Mouse (Mus musculus): Measurements from ENCODE around the gene Samd4b. TPM values are rescaled to one million over a fixed set of nuclear protein-coding genes. Genes with fewer than 3 reads are reported as not detected.

The Samd4b gene
- 48.1 TPM for polyA plus RNA-seq (2017; shearing (Covaris generic))

GRCm38 (mm10) chr7:28597642-28598446 lies at the start of gene Samd4b, which contains the start of gene Pak4:
TSS of gene Samd4b (minus strand) at chr7:28598144.
TSS of gene Pak4 (minus strand) at chr7:28598185.

GRCm38 (mm10) chr7:28631073-28631472 lies 33.1 kb upstream of the Samd4b start, which contains the start of gene Acp7:
TSS of gene Acp7 (minus strand) at chr7:28631332.

GRCm38 (mm10) chr7:28547154-28547553 lies 50.8 kb downstream of the Samd4b start, which contains the start of gene Nccrp1:
TSS of gene Nccrp1 (minus strand) at chr7:28547254.

GRCm38 (mm10) chr7:28540526-28540925 lies 57.4 kb downstream of the Samd4b start, which contains the start of gene Sycn:
TSS of gene Sycn (plus strand) at chr7:28540885.

GRCm38 (mm10) chr7:28522536-28522935 lies 75.4 kb downstream of the Samd4b start, which contains the start of gene Ifnl3:
TSS of gene Ifnl3 (plus strand) at chr7:28522836.

GRCm38 (mm10) chr7:28510405-28510974 lies 87.5 kb downstream of the Samd4b start, which contains the start of gene Ifnl2:
TSS of gene Ifnl2 (minus strand) at chr7:28510455.

GRCm38 (mm10) chr7:28451531-28452360 lies 146.2 kb downstream of the Samd4b start, which contains the start of gene Lrfn1:
TSS of gene Lrfn1 (plus strand) at chr7:28451980.

GRCm38 (mm10) chr7:28436932-28437570 lies 160.9 kb downstream of the Samd4b start, which contains the start of gene Gmfg:
TSS of gene Gmfg (plus strand) at chr7:28437447.

GRCm38 (mm10) chr7:28392429-28393271 lies 205.3 kb downstream of the Samd4b start, which contains the start of the genes Med29 and Paf1:
TSS of gene Med29 (minus strand) at chr7:28392708.
TSS of gene Paf1 (plus strand) at chr7:28392951.

GRCm38 (mm10) chr7:28380237-28381016 lies 217.5 kb downstream of the Samd4b start, which contains the start of gene Zfp36:
TSS of gene Zfp36 (minus strand) at chr7:28380253.

GRCm38 (mm10) chr7:28372251-28373108 lies 225.5 kb downstream of the Samd4b start, which contains the start of gene Plekhg2:
TSS of gene Plekhg2 (minus strand) at chr7:28372599.

GRCm38 (mm10) chr7:28350155-28350883 lies 247.6 kb downstream of the Samd4b start, which contains the start of gene Rps16:
TSS of gene Rps16 (plus strand) at chr7:28350652.

Other genes starting within 250 kb of the Samd4b start
- 983 TPM for gene Rps16, start 247.5 kb downstream of the Samd4b start, polyA plus RNA-seq (2017; shearing (Covaris generic))
- 48.9 TPM for gene Plekhg2, start 225.5 kb downstream of the Samd4b start, polyA plus RNA-seq (2017; shearing (Covaris generic))
- gene Zfp36, start 217.9 kb downstream of the Samd4b start, polyA plus RNA-seq (2017; shearing (Covaris generic)): 189 TPM
- 23.0 TPM for gene Med29, start 205.4 kb downstream of the Samd4b start, polyA plus RNA-seq (2017; shearing (Covaris generic))
- 170 TPM for gene Paf1, start 205.2 kb downstream of the Samd4b start, polyA plus RNA-seq (2017; shearing (Covaris generic))
- 436 TPM for gene Gmfg, start 160.7 kb downstream of the Samd4b start, polyA plus RNA-seq (2017; shearing (Covaris generic))
- 2.3 TPM for gene Lrfn1, start 146.2 kb downstream of the Samd4b start, polyA plus RNA-seq (2017; shearing (Covaris generic))
- gene Ifnl2, start 87.7 kb downstream of the Samd4b start, polyA plus RNA-seq (2017; shearing (Covaris generic)): not detected
- not detected for gene Ifnl3, start 75.3 kb downstream of the Samd4b start, polyA plus RNA-seq (2017; shearing (Covaris generic))
- gene Sycn, start 57.3 kb downstream of the Samd4b start, polyA plus RNA-seq (2017; shearing (Covaris generic)): not detected
- gene Nccrp1, start 50.9 kb downstream of the Samd4b start, polyA plus RNA-seq (2017; shearing (Covaris generic)): not detected
- gene Pak4, start within 50 bp of the Samd4b start, polyA plus RNA-seq (2017; shearing (Covaris generic)): 6.2 TPM
- gene Acp7, start 33.2 kb upstream of the Samd4b start, polyA plus RNA-seq (2017; shearing (Covaris generic)): not detected
- 1.0 TPM for gene Fbxo27, start 94.7 kb upstream of the Samd4b start, polyA plus RNA-seq (2017; shearing (Covaris generic))
- 16.6 TPM for gene Fbxo17, start 118.7 kb upstream of the Samd4b start, polyA plus RNA-seq (2017; shearing (Covaris generic))
- 48.4 TPM for gene Mrps12, start 143.7 kb upstream of the Samd4b start, polyA plus RNA-seq (2017; shearing (Covaris generic))
- 21.3 TPM for gene Sars2, start 143.8 kb upstream of the Samd4b start, polyA plus RNA-seq (2017; shearing (Covaris generic))
- gene Ccer2, start 158.0 kb upstream of the Samd4b start, polyA plus RNA-seq (2017; shearing (Covaris generic)): not detected
- 70.1 TPM for gene Sirt2, start 168.6 kb upstream of the Samd4b start, polyA plus RNA-seq (2017; shearing (Covaris generic))
- 139 TPM for gene Nfkbib, start 169.4 kb upstream of the Samd4b start, polyA plus RNA-seq (2017; shearing (Covaris generic))
- gene Rinl, start 190.8 kb upstream of the Samd4b start, polyA plus RNA-seq (2017; shearing (Covaris generic)): 155 TPM
- 428 TPM for gene Hnrnpl, start 210.4 kb upstream of the Samd4b start, polyA plus RNA-seq (2017; shearing (Covaris generic))
- 114 TPM for gene Ech1, start 227.1 kb upstream of the Samd4b start, polyA plus RNA-seq (2017; shearing (Covaris generic))
- gene Lgals4, start 235.7 kb upstream of the Samd4b start, polyA plus RNA-seq (2017; shearing (Covaris generic)): 29.6 TPM